Mouse (Mus musculus) embryonic facial prominence, embryonic 11.5 days (tissue): Measurements from ENCODE around the gene Prkch. TPM values are rescaled to one million over a fixed set of nuclear protein-coding genes. Genes with fewer than 3 reads are reported as not detected.

ENCODE experiments used
- ATAC-seq: fragments of 200-750 bp; cut with Nextera tagmentation; replicated peaks from 2 replicates; pipeline ENCODE4 v1.8.0; 2017; ENCODE audit warnings: low read depth; ENCODE audit not compliant: insufficient number of reproducible peaks, low FRiP score, low TSS enrichment
- DNase-seq: peaks from one replicate; pipeline ENCODE4 v3.0.0-alpha.2; 2015; ENCODE audit warnings: low spot score
- H3K27ac ChIP-seq: fragments of 300-500 bp; sonication (generic); replicated peaks from 2 replicates; pipeline ENCODE4 v1.5.1; 2014; ENCODE audit warnings: mild to moderate bottlenecking, low read depth, low read length, control low read depth
- H3K27me3 ChIP-seq: fragments of 300-500 bp; sonication (generic); 2 replicates; pipeline ENCODE4 v1.6.1; 2014; ENCODE audit warnings: mild to moderate bottlenecking, low read length, moderate library complexity, mixed read lengths; ENCODE audit not compliant: control insufficient read depth, insufficient read depth
- H3K36me3 ChIP-seq: fragments of 300-500 bp; sonication (generic); replicated peaks from 2 replicates; pipeline ENCODE4 v1.6.1; 2014; ENCODE audit warnings: low read depth, mild to moderate bottlenecking, low read length, moderate library complexity, mixed read lengths; ENCODE audit not compliant: control insufficient read depth, insufficient read depth
- H3K4me1 ChIP-seq: fragments of 300-500 bp; sonication (generic); 2 replicates; pipeline ENCODE4 v1.6.1; 2014; ENCODE audit warnings: low read length, mixed read lengths; ENCODE audit not compliant: control insufficient read depth, insufficient read depth
- H3K4me2 ChIP-seq: fragments of 300-500 bp; sonication (generic); 2 replicates; pipeline ENCODE4 v1.6.1; 2014; ENCODE audit warnings: low read depth, mild to moderate bottlenecking, control low read depth, low read length, moderate library complexity
- H3K4me3 ChIP-seq: fragments of 300-500 bp; sonication (generic); 2 replicates; pipeline ENCODE4 v1.5.1; 2014; ENCODE audit warnings: low read depth, low read length, control low read depth
- H3K9ac ChIP-seq: fragments of 300-500 bp; sonication (generic); replicated peaks from 2 replicates; pipeline ENCODE4 v1.6.1; 2014; ENCODE audit warnings: mild to moderate bottlenecking, control low read depth, low read length
- H3K9me3 ChIP-seq: fragments of 300-500 bp; sonication (generic); replicated peaks from 2 replicates; pipeline ENCODE4 v1.6.1; 2016; ENCODE audit warnings: mild to moderate bottlenecking, low read length, inconsistent platforms, mixed read lengths; ENCODE audit not compliant: control insufficient read depth
- WGBS: fragments of 180-500 bp; shearing (Covaris S2); extraction: QIAGEN DNeasy Blood & Tissue Kit; methylation state at CpG from one replicate; pipeline ENCODE4 v1.1.7; 2014; 5-methylcytosine and 5-hydroxymethylcytosine counted together
- polyA plus RNA-seq: library from polyadenylated mRNA; unstranded; fragments of >200 nt; fragmentation: Nextera tagmentation; extraction: Ambion mirVana; gene quantifications from 2 replicates; pipeline ENCODE4 v1.2.1, GENCODE M21; 2014

The Prkch gene
- polyA plus RNA-seq, 1 experiment from 2014 or later: 11.6 TPM

GRCm38 (mm10) chr12:73790571-73791108, 206.0 kb downstream of the Prkch start:
- Histone ChIP-seq H3K9ac (no peak overlapping the region), H3K36me3 (no peaks in the 10 kb centered on the region), H3K27me3 (no peaks in the 10 kb centered on the region), H3K27ac (no peak overlapping the region), H3K4me1 (no peaks in the 10 kb centered on the region), H3K4me2 (no peak overlapping the region), H3K9me3 (no peaks in the 10 kb centered on the region), H3K4me3 (no peak overlapping the region)
- peak; percentile 26 for DNase-seq
- no peak for ATAC-seq
- 52% methylated on average over 5 of the region's 5 CpGs for WGBS

- H3K36me3 ChIP-seq: no peaks in the 10 kb centered on the region
- no peak overlapping the region for H3K27ac ChIP-seq
- DNase-seq: no peak
- H3K4me3 ChIP-seq: no peak overlapping the region
- H3K4me2 ChIP-seq: no peak overlapping the region
- H3K27me3 ChIP-seq: no peaks in the 10 kb centered on the region
- no peak overlapping the region for H3K9ac ChIP-seq
- 40% methylated on average over 13 of the region's 13 CpGs for WGBS
- no peak for ATAC-seq
- no peaks in the 10 kb centered on the region for H3K4me1 ChIP-seq
- no peaks in the 10 kb centered on the region for H3K9me3 ChIP-seq
These were observed 208.6 kb downstream of the Prkch start for GRCm38 (mm10) chr12:73793216-73793615.

GRCm38 (mm10) chr12:73793744-73794143, 209.1 kb downstream of the Prkch start:
- Histone ChIP-seq H3K4me2 (no peak overlapping the region), H3K27ac (no peak overlapping the region), H3K4me3 (no peak overlapping the region), H3K36me3 (no peaks in the 10 kb centered on the region), H3K9me3 (no peaks in the 10 kb centered on the region), H3K9ac (no peak overlapping the region), H3K27me3 (no peaks in the 10 kb centered on the region), H3K4me1 (no peaks in the 10 kb centered on the region)
- ATAC-seq: no peak
- 7% methylated on average over 5 of the region's 5 CpGs for WGBS
- DNase-seq: peak; percentile 35

GRCm38 (mm10) chr12:73794151-73794883, 209.7 kb downstream of the Prkch start:
- no peak overlapping the region for H3K27ac ChIP-seq
- ATAC-seq (peak; percentile 70), DNase-seq (peak; percentile 30)
- no peaks in the 10 kb centered on the region for H3K9me3 ChIP-seq
- no peak overlapping the region for H3K9ac ChIP-seq
- 18% methylated on average over 17 of the region's 17 CpGs for WGBS
- 0 out of 2 replicates have a peak overlapping the region, but pooled peaks have one; percentile 15 for H3K4me2 ChIP-seq
- H3K4me3 ChIP-seq: no peak overlapping the region
- no peaks in the 10 kb centered on the region for H3K27me3 ChIP-seq
- no peaks in the 10 kb centered on the region for H3K36me3 ChIP-seq
- no peaks in the 10 kb centered on the region for H3K4me1 ChIP-seq

GRCm38 (mm10) chr12:73799671-73800070, 215.1 kb downstream of the Prkch start:
- no peaks in the 10 kb centered on the region for H3K4me1 ChIP-seq
- H3K27me3 ChIP-seq: no peaks in the 10 kb centered on the region
- no peaks in the 10 kb centered on the region for H3K9me3 ChIP-seq
- DNase-seq (no peak), ATAC-seq (no peak)
- H3K4me2 ChIP-seq: no peak overlapping the region
- no peak overlapping the region for H3K9ac ChIP-seq
- H3K27ac ChIP-seq: no peak overlapping the region
- 74% methylated on average over 5 of the region's 5 CpGs for WGBS
- no peak overlapping the region for H3K4me3 ChIP-seq
- H3K36me3 ChIP-seq: no peaks in the 10 kb centered on the region

GRCm38 (mm10) chr12:73800886-73801285, 216.3 kb downstream of the Prkch start:
- 75% methylated on average over 3 of the region's 3 CpGs for WGBS

GRCm38 (mm10) chr12:73801845-73802244, 217.2 kb downstream of the Prkch start:
- 85% methylated on average over 8 of the region's 8 CpGs for WGBS

More at GRCm38 (mm10) chr12:73800886-73801285, 216.3 kb downstream of the Prkch start:
- Histone ChIP-seq H3K27me3 (no peaks in the 10 kb centered on the region), H3K4me2 (no peak overlapping the region), H3K27ac (no peak overlapping the region), H3K9ac (no peak overlapping the region), H3K4me1 (no peaks in the 10 kb centered on the region), H3K9me3 (no peaks in the 10 kb centered on the region), H3K36me3 (no peaks in the 10 kb centered on the region), H3K4me3 (no peak overlapping the region)
- DNase-seq (no peak), ATAC-seq (no peak)

DNA sequence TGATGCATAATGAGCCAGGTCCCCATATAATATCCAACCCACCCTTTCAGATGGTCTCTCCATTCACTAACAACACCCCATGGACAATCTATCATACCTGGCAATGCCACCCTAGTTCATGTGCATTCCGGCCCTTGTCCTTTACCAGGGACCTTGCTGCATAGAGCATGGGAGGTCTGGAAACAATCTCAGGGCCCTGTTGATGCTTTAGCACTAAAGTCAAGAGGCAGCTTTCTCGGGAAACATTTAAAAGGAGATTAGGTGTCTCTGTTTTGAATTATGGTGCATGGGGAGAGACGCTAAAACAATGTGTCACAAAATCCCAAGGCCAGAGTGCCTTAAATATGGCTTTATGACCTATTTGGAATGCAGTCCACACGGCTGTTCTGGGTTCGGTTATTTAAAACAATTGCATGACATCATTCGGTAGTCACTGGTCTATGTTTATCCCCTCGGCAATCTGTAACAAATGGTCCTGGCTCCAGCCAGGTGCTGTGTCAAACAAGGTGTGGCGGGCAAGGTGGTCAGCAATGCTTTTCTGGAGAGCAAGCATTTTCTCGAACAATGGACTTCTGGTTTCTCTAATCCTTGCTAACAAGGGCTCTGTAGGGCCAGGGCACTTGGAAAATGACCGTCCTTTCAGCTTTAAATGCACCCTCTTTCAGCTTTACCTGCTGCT, 217.9 kb downstream of the Prkch start:
- ATAC-seq (no peak), DNase-seq (peak; percentile 63)
- H3K9ac ChIP-seq: no peak overlapping the region
- H3K4me3 ChIP-seq: no peak overlapping the region
- H3K36me3 ChIP-seq: no peaks in the 10 kb centered on the region
- no peak overlapping the region for H3K27ac ChIP-seq
- H3K4me2 ChIP-seq: no peak overlapping the region
- no peaks in the 10 kb centered on the region for H3K9me3 ChIP-seq
- H3K27me3 ChIP-seq: no peaks in the 10 kb centered on the region
- no peaks in the 10 kb centered on the region for H3K4me1 ChIP-seq
- 45% methylated on average over 10 of the region's 10 CpGs for WGBS

More at GRCm38 (mm10) chr12:73801845-73802244, 217.2 kb downstream of the Prkch start:
- H3K27me3 ChIP-seq: no peaks in the 10 kb centered on the region
- H3K36me3 ChIP-seq: no peaks in the 10 kb centered on the region
- H3K27ac ChIP-seq: no peak overlapping the region
- no peaks in the 10 kb centered on the region for H3K9me3 ChIP-seq
- DNase-seq (no peak), ATAC-seq (no peak)
- H3K9ac ChIP-seq: no peak overlapping the region
- H3K4me3 ChIP-seq: no peak overlapping the region
- no peaks in the 10 kb centered on the region for H3K4me1 ChIP-seq
- H3K4me2 ChIP-seq: no peak overlapping the region
